Mouse (Mus musculus): Measurements from ENCODE around the gene Olfr578.

Gene Olfr578

GRCm38 (mm10) chr7:102989224-102989623 lies at the start of gene Olfr578:
Olfr578 (minus strand) TSS chr7:102989324.
- no peak for DNase-seq (ENCODE audit: low read depth, low spot score)

GRCm38 (mm10) chr7:103037724-103038123 lies 48.6 kb upstream of the Olfr578 start, which contains the start of gene Olfr582:
Olfr582 (plus strand) TSS chr7:103038024.
- DNase-seq (ENCODE audit: low read depth, low spot score), result no peak

GRCm38 (mm10) chr7:102975843-102976242 lies 13.3 kb downstream of the Olfr578 start, which contains the start of gene Olfr577:
Olfr577 (minus strand) TSS chr7:102975943.
- DNase-seq (ENCODE audit: low read depth, low spot score), result no peak

GRCm38 (mm10) chr7:102974399-102974798 lies 14.7 kb downstream of the Olfr578 start:
- DNase-seq (ENCODE audit: low read depth, low spot score), result no peak

GRCm38 (mm10) chr7:102962360-102962759 lies 26.8 kb downstream of the Olfr578 start, which contains the start of gene Olfr576:
Olfr576 (plus strand) TSS chr7:102962660.
- no peak for DNase-seq (ENCODE audit: low read depth, low spot score)

- no peak for DNase-seq (ENCODE audit: low read depth, low spot score)
Observed at GRCm38 (mm10) chr7:102958593-102958992, 30.5 kb downstream of the Olfr578 start, which contains the start of gene Olfr575. Olfr575 (minus strand) TSS chr7:102958775.

- DNase-seq (ENCODE audit: low read depth, low spot score), result no peak
Observed at GRCm38 (mm10) chr7:102958137-102958536, 31.0 kb downstream of the Olfr578 start.

GRCm38 (mm10) chr7:102950732-102951131 lies 38.4 kb downstream of the Olfr578 start:
- DNase-seq (ENCODE audit: low read depth, low spot score), result no peak

GRCm38 (mm10) chr7:102948167-102948566 lies 41.0 kb downstream of the Olfr578 start, which contains the start of gene Olfr574:
Olfr574 (plus strand) TSS chr7:102948467.
- no peak for DNase-seq (ENCODE audit: low read depth, low spot score)

GRCm38 (mm10) chr7:102943417-102943816 lies 45.7 kb downstream of the Olfr578 start:
- DNase-seq (ENCODE audit: low read depth, low spot score), result no peak

- no peak for DNase-seq (ENCODE audit: low read depth, low spot score)
Observed at GRCm38 (mm10) chr7:102942475-102942874, 46.6 kb downstream of the Olfr578 start, which contains the start of gene Olfr573-ps1. Olfr573-ps1 (minus strand) TSS chr7:102942575.

All from retina, adult 2 months (tissue).